Mouse (Mus musculus) limb, embryonic 12.5 days (tissue): ENCODE data around the gene Dync2h1. TPM values are rescaled to one million over a fixed set of nuclear protein-coding genes. Genes with fewer than 3 reads are reported as not detected.
"Not testable (repeated sequence)": the region's sequence is repeated elsewhere in the genome, so short reads cannot be mapped to it uniquely, and the experiment has no call there.

Experiments used
- ATAC-seq: fragments of 200-750 bp; cut with Nextera tagmentation; 2 replicates; pipeline ENCODE4 v1.8.0; 2017; ENCODE audit warnings: low read depth, moderate TSS enrichment; ENCODE audit not compliant: insufficient number of reproducible peaks, insufficient read depth, low FRiP score, low TSS enrichment
- H3K27ac ChIP-seq: fragments of 300-500 bp; sonication (generic); 2 replicates; pipeline ENCODE4 v1.5.1; 2016; ENCODE audit warnings: mild to moderate bottlenecking, moderate library complexity
- H3K27me3 ChIP-seq: fragments of 300-500 bp; sonication (generic); 2 replicates; pipeline ENCODE4 v1.6.1; 2016; ENCODE audit warnings: mild to moderate bottlenecking, moderate library complexity
- H3K36me3 ChIP-seq: fragments of 300-500 bp; sonication (generic); 2 replicates; pipeline ENCODE4 v1.6.1; 2016; ENCODE audit warnings: mild to moderate bottlenecking, moderate library complexity
- H3K4me1 ChIP-seq: fragments of 300-500 bp; sonication (generic); replicated peaks from 2 replicates; pipeline ENCODE4 v1.6.1; 2016
- H3K4me2 ChIP-seq: fragments of 300-500 bp; sonication (generic); 2 replicates; pipeline ENCODE4 v1.6.1; 2016; ENCODE audit warnings: mild to moderate bottlenecking, moderate library complexity
- H3K4me3 ChIP-seq: fragments of 300-500 bp; sonication (generic); replicated peaks from 2 replicates; pipeline ENCODE4 v1.5.1; 2016; ENCODE audit warnings: mild to moderate bottlenecking
- H3K9ac ChIP-seq: fragments of 300-500 bp; sonication (generic); replicated peaks from 2 replicates; pipeline ENCODE4 v1.6.1; 2016; ENCODE audit warnings: mild to moderate bottlenecking, moderate library complexity
- H3K9me3 ChIP-seq: fragments of 300-500 bp; sonication (generic); 2 replicates; pipeline ENCODE4 v1.6.1; 2016; ENCODE audit warnings: mild to moderate bottlenecking, moderate library complexity
- WGBS: fragments of 180-500 bp; shearing (Covaris S2); methylation state at CpG from one replicate; pipeline ENCODE4 v1.1.7; 2016; 5-methylcytosine and 5-hydroxymethylcytosine counted together
- polyA plus RNA-seq: library from polyadenylated mRNA; unstranded; fragments of >200 nt; fragmentation: Nextera tagmentation; extraction: Ambion mirVana; gene quantifications from 2 replicates; pipeline ENCODE4 v1.2.1, GENCODE M21; 2016

The Dync2h1 gene
- polyA plus RNA-seq, 1 experiment from 2014 or later: 24.7 TPM

DNA sequence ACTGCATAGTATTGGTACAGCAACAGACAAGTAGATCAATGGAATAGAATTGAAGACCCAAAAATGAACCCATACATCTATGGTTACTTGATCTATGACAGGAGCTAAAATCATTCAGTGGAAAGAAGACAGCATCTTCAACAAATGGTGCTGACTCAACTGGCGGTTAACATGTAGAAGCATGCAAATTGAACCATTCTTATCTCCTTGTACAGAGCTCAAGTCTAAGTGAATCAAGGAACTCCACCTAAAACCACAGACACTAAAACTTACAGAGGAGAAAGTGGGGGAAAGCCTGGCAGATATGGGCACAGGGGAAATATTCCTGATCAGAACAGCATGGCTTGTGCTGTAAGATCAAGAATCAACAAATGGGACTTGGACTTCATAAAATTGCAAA lies 270.8 kb downstream of the Dync2h1 start:
- Histone ChIP-seq H3K4me3 (no peak overlapping the region), H3K4me1 (no peaks in the 10 kb centered on the region), H3K27me3 (no peaks in the 10 kb centered on the region), H3K27ac (no peak overlapping the region), H3K36me3 (no peaks in the 10 kb centered on the region), H3K9ac (no peak overlapping the region), H3K4me2 (no peak overlapping the region), H3K9me3 (no peaks in the 10 kb centered on the region)
- no peak for ATAC-seq
- 95% methylated on average over 1 of the region's 1 CpGs for WGBS

GRCm38 (mm10) chr9:6910537-6910936 lies 273.7 kb downstream of the Dync2h1 start:
- H3K4me3 ChIP-seq, H3K9ac ChIP-seq, H3K9me3 ChIP-seq, H3K4me1 ChIP-seq, ATAC-seq, H3K36me3 ChIP-seq, H3K4me2 ChIP-seq, H3K27me3 ChIP-seq, H3K27ac ChIP-seq: not testable (repeated sequence)
- 36% methylated on average over 4 of the region's 4 CpGs for WGBS

DNA sequence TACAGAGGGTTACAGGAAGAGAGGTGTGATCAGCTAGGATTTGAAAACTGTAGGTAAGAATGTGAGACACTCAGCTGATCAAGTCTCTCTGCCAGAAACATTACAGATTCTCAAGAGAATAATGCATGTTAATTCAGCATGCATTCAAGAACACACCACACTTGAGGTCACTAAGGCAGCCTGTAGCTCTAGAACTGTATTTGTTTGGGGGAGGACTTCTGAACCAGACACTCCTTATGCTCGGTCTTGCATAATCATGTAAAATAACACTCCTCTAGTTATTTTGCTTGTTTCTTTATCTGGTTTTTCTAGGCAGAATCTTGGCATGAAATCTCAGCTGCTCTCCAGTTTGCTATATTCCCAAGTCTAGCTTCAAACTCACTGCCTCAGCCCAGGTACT lies 282.6 kb downstream of the Dync2h1 start:
- Histone ChIP-seq H3K27ac (no peak overlapping the region), H3K4me3 (no peak overlapping the region), H3K9me3 (no peaks in the 10 kb centered on the region), H3K9ac (no peak overlapping the region), H3K27me3 (no peaks in the 10 kb centered on the region), H3K4me2 (no peak overlapping the region), H3K36me3 (no peaks in the 10 kb centered on the region), H3K4me1 (no peaks in the 10 kb centered on the region)
- WGBS: 86% methylated on average over 1 of the region's 1 CpGs
- ATAC-seq: no peak

- Histone ChIP-seq H3K27ac (no peak overlapping the region), H3K27me3 (no peaks in the 10 kb centered on the region), H3K9ac (no peak overlapping the region), H3K9me3 (no peaks in the 10 kb centered on the region), H3K4me3 (no peak overlapping the region), H3K36me3 (no peaks in the 10 kb centered on the region), H3K4me1 (no peaks in the 10 kb centered on the region), H3K4me2 (no peak overlapping the region)
- no peak for ATAC-seq
Measured at GRCm38 (mm10) chr9:6891331-6891730, 292.9 kb downstream of the Dync2h1 start.

GRCm38 (mm10) chr9:6881187-6881984 lies 302.9 kb downstream of the Dync2h1 start:
- Histone ChIP-seq H3K36me3 (no peaks in the 10 kb centered on the region), H3K4me2 (no peak overlapping the region), H3K4me1 (no peaks in the 10 kb centered on the region), H3K9ac (no peak overlapping the region), H3K9me3 (no peaks in the 10 kb centered on the region), H3K4me3 (no peak overlapping the region), H3K27ac (no peak overlapping the region), H3K27me3 (no peaks in the 10 kb centered on the region)
- 83% methylated on average over 1 of the region's 1 CpGs for WGBS
- ATAC-seq: no peak

Other genes with a start within 250 kb of the Dync2h1 start
- 156 and 158 TPM in 2 replicates for gene Dcun1d5, start 74 bp upstream of the Dync2h1 start, polyA plus RNA-seq
- not detected in 2 replicates for gene Mmp13, start 88.1 kb upstream of the Dync2h1 start, polyA plus RNA-seq
- not detected in 2 replicates for gene Mmp12, start 159.9 kb upstream of the Dync2h1 start, polyA plus RNA-seq
- gene Mmp1b, start 203.6 kb upstream of the Dync2h1 start, polyA plus RNA-seq: not detected in 2 replicates